Mouse (Mus musculus): ENCODE data around the gene Mroh2a.

DNA sequence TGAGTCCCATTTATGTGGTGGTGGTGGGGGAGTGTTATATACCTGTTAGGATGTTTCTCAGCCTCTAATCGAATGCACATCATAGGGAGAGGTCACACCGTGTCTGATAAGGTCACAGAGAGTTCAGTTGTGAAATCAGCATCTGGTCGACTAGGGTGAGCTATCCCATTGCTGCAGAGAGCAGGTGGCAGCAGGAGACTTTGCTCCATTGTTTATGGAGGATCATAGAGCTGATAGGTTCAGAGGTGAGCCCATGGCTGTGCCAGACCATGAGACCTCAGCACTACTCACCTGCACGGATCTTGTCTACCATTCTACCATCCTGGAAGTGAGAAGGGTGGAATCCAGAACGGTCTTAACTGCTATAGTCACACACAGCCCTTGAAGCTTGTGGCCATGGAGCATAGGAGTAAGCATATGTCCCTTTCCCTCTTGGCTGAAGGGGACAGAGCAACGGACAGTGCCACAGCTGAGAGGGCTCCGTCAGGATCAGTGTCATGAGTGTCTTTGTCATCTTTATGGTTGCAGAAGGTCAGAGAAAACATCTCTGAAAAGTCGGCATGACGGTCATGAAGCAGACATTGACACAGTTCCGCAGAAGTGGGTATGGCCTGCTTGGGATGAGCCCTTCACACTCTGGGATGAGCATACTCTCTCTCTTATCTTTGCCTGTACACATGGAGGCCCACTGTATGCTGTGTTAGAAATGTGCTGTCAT is 57.6 kb downstream of the Mroh2a start:
- TF ChIP-seq CTCF (IDR thresholded peaks at IDR 0.05; ENCODE audit: extremely low read depth, insufficient read depth, low read length) (no peak), POLR2A (IDR thresholded peaks at IDR 0.05; ENCODE audit: extremely low read depth, insufficient read depth, low read length) (no peak)

All from cortical plate, adult 2 months (tissue).